Mouse (Mus musculus): ENCODE measurements around the gene Olfr472.
"Not testable (repeated sequence)": the region's sequence is repeated elsewhere in the genome, so short reads cannot be mapped to it uniquely, and the experiment has no call there.

The Olfr472 gene

DNA sequence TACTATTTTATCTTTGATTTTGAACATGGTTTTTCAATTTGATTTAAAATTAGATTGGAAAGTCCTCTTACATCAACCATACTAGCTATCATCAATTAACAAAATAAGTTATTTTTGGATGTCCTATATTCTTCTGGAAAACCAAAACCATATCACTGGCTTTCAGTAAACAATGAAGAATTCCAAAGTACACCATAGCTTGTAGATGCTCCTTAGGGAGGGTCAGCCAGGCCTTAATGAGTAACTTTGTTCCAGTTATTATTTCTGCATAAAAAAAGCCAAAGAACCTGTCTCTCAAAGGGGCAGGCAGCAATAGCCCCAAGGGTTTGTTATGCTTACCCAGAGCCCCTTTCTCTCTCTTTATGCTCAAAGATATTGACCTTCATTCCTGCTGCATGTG, at the start of gene Olfr472:
TSS of gene Olfr472 (plus strand) at position 301 of the 400 bp plus-strand sequence.
- no peak for DNase-seq (ENCODE audit: inconsistent ontology term)

DNA sequence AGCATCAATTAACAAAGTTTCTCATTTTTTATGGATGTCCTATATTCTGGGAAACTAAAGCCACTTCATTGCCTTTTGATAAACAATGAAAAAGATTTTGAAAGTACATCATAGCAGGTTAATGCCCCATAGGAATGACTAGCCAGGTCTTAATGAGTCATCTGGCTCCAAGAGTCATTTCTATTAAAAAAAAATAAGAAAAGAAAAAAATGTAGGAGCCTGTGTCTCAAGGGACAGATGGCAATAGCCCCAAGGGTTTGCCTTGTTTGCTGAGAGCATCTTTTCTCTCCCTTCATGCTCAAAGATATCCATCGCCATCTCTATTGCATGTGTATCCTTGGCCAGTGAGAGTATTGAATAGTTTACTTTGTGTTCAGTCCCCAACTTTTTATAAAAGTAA, 32.4 kb downstream of the Olfr472 start, which contains the start of gene Olfr473:
TSS of gene Olfr473 (plus strand) at position 301 of the 400 bp plus-strand sequence.
- DNase-seq (ENCODE audit: inconsistent ontology term) = no peak

DNA sequence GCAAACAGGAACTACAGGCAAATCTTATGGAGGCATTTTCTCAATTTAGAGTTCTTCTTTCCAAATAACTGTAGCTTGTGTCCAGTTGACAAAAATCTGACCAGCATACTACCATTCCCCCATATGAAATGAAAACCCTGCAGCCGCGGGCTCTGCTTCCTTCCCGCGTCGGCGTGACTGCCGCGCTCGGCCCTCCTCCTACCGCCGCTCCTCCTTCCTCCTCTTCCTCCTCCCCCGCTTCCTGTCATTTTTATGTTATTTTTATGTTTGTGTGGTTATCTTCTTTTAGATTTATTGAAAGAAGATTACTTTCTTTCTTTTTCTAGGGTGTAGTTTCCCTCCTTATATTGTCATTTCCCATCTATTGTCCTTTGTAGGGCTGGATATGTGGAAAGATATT, 54.8 kb downstream of the Olfr472 start:
- not testable (repeated sequence) for DNase-seq (ENCODE audit: inconsistent ontology term)

DNA sequence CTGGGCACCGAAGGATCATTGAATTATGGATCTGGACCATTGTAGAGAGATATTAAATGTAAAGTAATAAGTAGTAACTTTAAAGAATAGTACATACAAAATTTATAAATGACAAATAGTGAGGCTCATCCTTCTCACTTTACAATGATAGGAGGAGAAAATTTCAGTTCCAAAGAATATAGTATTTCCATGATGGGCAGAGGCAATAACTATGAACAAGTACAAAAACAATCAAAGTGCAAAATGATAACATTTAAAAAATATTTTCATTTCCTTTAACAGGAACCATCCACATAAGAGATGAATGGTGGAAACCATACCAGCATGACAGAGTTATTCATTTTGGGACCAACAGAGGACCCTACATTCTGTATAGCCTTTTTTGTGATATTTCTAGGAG, 56.6 kb downstream of the Olfr472 start, which contains the start of gene Olfr474:
TSS of gene Olfr474 (plus strand) at position 301 of the 400 bp plus-strand sequence.
- DNase-seq (ENCODE audit: inconsistent ontology term) = no peak
